Mouse (Mus musculus) heart, postnatal 0 days (tissue): ENCODE measurements around the gene Gm3591. TPM values are rescaled to one million over a fixed set of nuclear protein-coding genes. Genes with fewer than 3 reads are reported as not detected.

Experiments used
- polyA plus RNA-seq: library from polyadenylated mRNA; unstranded; fragments of >200 nt; fragmentation: Nextera tagmentation; extraction: Ambion mirVana; gene quantifications from 2 replicates; pipeline ENCODE4 v1.2.1, GENCODE M21; 2015
- total RNA-seq: library from RNA; depleted of rRNA; stranded (reverse); fragments of >200 nt; gene quantifications from 2 replicates; pipeline ENCODE4 v1.2.3, GENCODE M21; 2014; ENCODE audit warnings: low replicate concordance; rRNA removed

Gm3591 gene
- total and polyA plus RNA-seq, 2 experiments from 2014 or later: 1.1 TPM; not detected in 1

Other genes with a start within 250 kb of the Gm3591 start
- gene Gm21560, start 193.2 kb downstream of the Gm3591 start, total RNA-seq: 0.27 TPM in 1 of 2 replicates, not detected in the other
- gene Gm21560, start 193.2 kb downstream of the Gm3591 start, polyA plus RNA-seq: not detected in 2 replicates
- 2.4 TPM in 1 of 2 replicates, not detected in the other for gene Gm3411, start 125.2 kb downstream of the Gm3591 start, total RNA-seq
- 1.0 and 1.1 TPM in 2 replicates for gene Gm3411, start 125.2 kb downstream of the Gm3591 start, polyA plus RNA-seq
- not detected in 2 replicates for gene Gm21103, start 107.6 kb downstream of the Gm3591 start, total RNA-seq
- 0.15 TPM in 1 of 2 replicates, not detected in the other for gene Gm21103, start 107.6 kb downstream of the Gm3591 start, polyA plus RNA-seq
- not detected in 2 replicates for gene Gm3618, start 68.8 kb downstream of the Gm3591 start, total RNA-seq
- not detected in 2 replicates for gene Gm3618, start 68.8 kb downstream of the Gm3591 start, polyA plus RNA-seq
- not detected in 2 replicates for gene Gm16440, start 22.2 kb downstream of the Gm3591 start, total RNA-seq
- not detected in 2 replicates for gene Gm16440, start 22.2 kb downstream of the Gm3591 start, polyA plus RNA-seq
- not detected in 2 replicates for gene Gm3594, start 32.1 kb upstream of the Gm3591 start, total RNA-seq
- not detected in 2 replicates for gene Gm3594, start 32.1 kb upstream of the Gm3591 start, polyA plus RNA-seq
- not detected in 2 replicates for gene Gm8356, start 124.8 kb upstream of the Gm3591 start, total RNA-seq
- gene Gm8356, start 124.8 kb upstream of the Gm3591 start, polyA plus RNA-seq: not detected in 2 replicates
- not detected in 2 replicates for gene Gm3629, start 178.1 kb upstream of the Gm3591 start, total RNA-seq
- 0.14 TPM in 1 of 2 replicates, not detected in the other for gene Gm3629, start 178.1 kb upstream of the Gm3591 start, polyA plus RNA-seq
- gene Gm3460, start 209.9 kb upstream of the Gm3591 start, total RNA-seq: not detected in 2 replicates
- gene Gm3460, start 209.9 kb upstream of the Gm3591 start, polyA plus RNA-seq: not detected in 2 replicates